Mouse (Mus musculus) forebrain, embryonic 11.5 days (tissue): ENCODE measurements around the gene Rangrf. TPM values are rescaled to one million over a fixed set of nuclear protein-coding genes. Genes with fewer than 3 reads are reported as not detected.
A peak's percentile ranks its signal among the peaks of the same experiment; 100 is the strongest.
"Not testable (repeated sequence)": the region's sequence is repeated elsewhere in the genome, so short reads cannot be mapped to it uniquely, and the experiment has no call there.

ENCODE experiments used
- ATAC-seq: fragments of 200-750 bp; cut with Nextera tagmentation; replicated peaks from 2 replicates; pipeline ENCODE4 v1.8.0; 2017; ENCODE audit warnings: moderate TSS enrichment; ENCODE audit not compliant: low FRiP score
- DNase-seq: peaks from one replicate; pipeline ENCODE4 v3.0.0-alpha.2; 2017; ENCODE audit warnings: low spot score
- H3K27ac ChIP-seq: fragments of 300-500 bp; sonication (generic); 2 replicates; pipeline ENCODE4 v1.5.1; 2014; ENCODE audit warnings: low read depth, low read length
- H3K27me3 ChIP-seq: fragments of 300-500 bp; sonication (generic); 2 replicates; pipeline ENCODE4 v1.6.1; 2014; ENCODE audit warnings: mild to moderate bottlenecking, low read length, mixed read lengths; ENCODE audit not compliant: control insufficient read depth, insufficient read depth
- H3K36me3 ChIP-seq: fragments of 300-500 bp; sonication (generic); 2 replicates; pipeline ENCODE4 v1.6.1; 2014; ENCODE audit warnings: mild to moderate bottlenecking, low read length, moderate library complexity, mixed read lengths; ENCODE audit not compliant: control insufficient read depth, insufficient read depth
- H3K4me1 ChIP-seq: fragments of 300-500 bp; sonication (generic); replicated peaks from 2 replicates; pipeline ENCODE4 v1.6.1; 2014; ENCODE audit warnings: low read length, mixed read lengths; ENCODE audit not compliant: control insufficient read depth, insufficient read depth
- H3K4me2 ChIP-seq: fragments of 300-500 bp; sonication (generic); 2 replicates; pipeline ENCODE4 v1.6.1; 2014; ENCODE audit warnings: low read depth, mild to moderate bottlenecking, low read length, moderate library complexity, mixed read lengths; ENCODE audit not compliant: severe bottlenecking
- H3K4me3 ChIP-seq: fragments of 300-500 bp; sonication (generic); 2 replicates; pipeline ENCODE4 v1.5.1; 2014; ENCODE audit warnings: low read depth, low read length
- H3K9ac ChIP-seq: fragments of 300-500 bp; sonication (generic); 2 replicates; pipeline ENCODE4 v1.6.1; 2014; ENCODE audit warnings: low read length
- H3K9me3 ChIP-seq: fragments of 300-500 bp; sonication (generic); 2 replicates; pipeline ENCODE4 v1.6.1; 2016; ENCODE audit warnings: low read length, mixed read lengths; ENCODE audit not compliant: control insufficient read depth
- WGBS: fragments of 180-500 bp; shearing (Covaris S2); extraction: QIAGEN DNeasy Blood & Tissue Kit; methylation state at CpG from one replicate; pipeline ENCODE4 v1.1.7; 2014; 5-methylcytosine and 5-hydroxymethylcytosine counted together
- polyA plus RNA-seq: library from polyadenylated mRNA; unstranded; fragments of >200 nt; fragmentation: Nextera tagmentation; extraction: Ambion mirVana; gene quantifications from 2 replicates; pipeline ENCODE4 v1.2.1, GENCODE M21; 2014

Rangrf gene
- polyA plus RNA-seq, 1 experiment from 2014 or later: 64.8 TPM

DNA sequence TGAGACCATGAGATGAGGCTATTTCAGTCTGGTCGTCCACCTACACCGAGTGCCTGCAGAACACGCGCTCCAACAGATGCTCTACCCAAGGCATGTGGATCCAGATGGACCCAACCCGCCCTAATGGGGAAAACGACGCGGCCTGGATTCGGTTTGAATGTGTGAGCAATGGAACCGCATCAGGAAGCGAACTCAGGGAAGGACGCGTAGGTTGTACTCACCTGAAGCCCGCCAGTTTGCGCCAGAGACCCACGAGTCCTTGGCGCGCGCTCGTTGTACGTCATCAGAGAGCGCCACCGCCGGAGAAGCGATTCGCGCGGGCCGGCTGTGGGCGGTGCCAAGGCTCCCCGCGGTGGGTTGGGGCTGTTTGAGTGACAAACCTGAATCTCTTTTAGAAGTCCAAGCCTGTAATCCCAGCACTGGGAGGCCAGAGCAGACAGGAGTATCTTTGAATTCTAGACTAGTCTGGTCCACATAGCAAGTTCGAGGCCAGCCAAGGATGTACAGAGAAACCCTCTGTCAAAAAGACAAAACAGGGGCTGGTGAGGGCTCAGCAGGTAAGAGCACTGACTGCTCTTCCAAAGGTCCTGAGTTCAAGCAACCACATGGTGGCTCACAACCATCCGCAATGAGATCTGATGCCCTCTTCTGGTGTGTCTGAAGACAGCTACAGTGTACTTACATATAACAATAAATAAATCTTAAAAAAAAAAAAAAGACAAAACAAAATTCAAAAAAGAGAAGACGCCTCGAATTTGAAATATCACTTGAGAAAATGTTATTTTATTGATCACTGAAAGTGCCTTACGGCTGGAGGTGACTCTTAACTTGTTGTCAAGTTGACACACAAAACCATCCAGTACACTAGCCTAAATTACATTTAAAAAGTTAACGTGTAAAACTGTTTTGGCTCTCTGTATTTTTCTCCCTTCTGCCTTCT, 33.5 kb upstream of the Rangrf start, which contains the start of gene Pfas:
TSS of gene Pfas (minus strand) at position 279 of the 940 bp plus-strand sequence.
- ATAC-seq (peak; percentile 80), DNase-seq (peak; percentile 98)
- H3K4me3 ChIP-seq: peak within 1 kb of the TSS; percentile 66
- H3K9me3 ChIP-seq: no peaks in the 10 kb centered on the region
- H3K36me3 ChIP-seq: no peaks in the 10 kb centered on the region
- 10% methylated on average over 38 of the region's 38 CpGs for WGBS
- no peaks in the 10 kb centered on the region for H3K27me3 ChIP-seq
- H3K4me2 ChIP-seq: peak within 1 kb of the TSS; percentile 58
- no peak within 1 kb of the TSS for H3K27ac ChIP-seq
- H3K9ac ChIP-seq: peak within 1 kb of the TSS; percentile 79
- peaks cover 5% of the 10 kb centered on the region; the same call in 1 of the 2 replicates for H3K4me1 ChIP-seq

DNA sequence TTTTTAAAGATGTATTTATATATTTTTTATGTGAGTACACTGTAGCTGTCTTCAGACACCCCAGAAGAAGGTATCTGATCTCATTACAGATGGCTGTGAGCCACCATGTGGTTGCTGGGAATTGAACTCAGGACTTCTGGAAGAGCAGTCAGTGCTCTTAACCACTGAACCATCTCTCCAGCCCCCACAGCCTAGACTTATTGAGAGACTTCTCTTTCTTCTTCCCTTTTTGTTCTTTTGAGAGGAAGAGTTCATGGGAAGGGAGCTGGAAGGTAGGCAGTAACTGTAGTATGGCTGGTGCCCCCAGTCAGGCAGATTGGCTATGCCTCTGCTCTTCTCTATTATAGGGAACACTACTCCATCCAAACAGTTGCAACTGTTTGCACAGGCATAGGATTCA, 31.6 kb upstream of the Rangrf start:
- not testable (repeated sequence) for H3K9ac ChIP-seq, H3K9me3 ChIP-seq, ATAC-seq, H3K4me3 ChIP-seq, H3K4me1 ChIP-seq, DNase-seq, H3K36me3 ChIP-seq, H3K4me2 ChIP-seq, H3K27me3 ChIP-seq, H3K27ac ChIP-seq

- DNase-seq (no peak), ATAC-seq (no peak)
- H3K4me1 ChIP-seq: peaks cover 4% of the 10 kb centered on the region; the same call in 1 of the 2 replicates
- no peak overlapping the region for H3K4me2 ChIP-seq
- H3K36me3 ChIP-seq: peaks cover 8% of the 10 kb centered on the region; the same call in 1 of the 2 replicates
- 91% methylated on average over 7 of the region's 7 CpGs for WGBS
- H3K27me3 ChIP-seq: no peaks in the 10 kb centered on the region
- no peak overlapping the region for H3K4me3 ChIP-seq
- no peaks in the 10 kb centered on the region for H3K9me3 ChIP-seq
- H3K27ac ChIP-seq: no peak overlapping the region
- H3K9ac ChIP-seq: no peak overlapping the region
These were observed 30.2 kb upstream of the Rangrf start for GRCm38 (mm10) chr11:69005193-69005592.

DNA sequence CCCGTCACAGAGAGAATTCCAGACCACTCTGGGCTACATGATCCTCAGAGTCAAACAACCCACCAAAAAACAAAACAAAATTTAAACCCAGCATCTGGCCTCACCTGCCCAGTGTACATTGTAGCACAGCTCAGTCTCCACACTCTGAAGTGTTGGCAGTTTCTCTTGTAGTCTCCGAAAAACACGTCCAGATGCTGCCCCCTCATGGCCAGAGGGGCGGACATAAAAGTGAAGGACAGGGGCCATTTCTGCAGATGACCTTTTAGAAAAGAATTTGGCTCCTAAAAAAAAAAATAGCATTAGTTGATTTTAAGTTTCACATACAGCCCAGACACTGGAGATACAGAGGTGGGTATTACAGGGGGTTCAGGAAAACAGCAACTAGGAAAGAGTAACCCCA, 28.6 kb upstream of the Rangrf start:
- H3K4me1 ChIP-seq: peaks cover 4% of the 10 kb centered on the region; the same call in 1 of the 2 replicates
- H3K27ac ChIP-seq: no peak overlapping the region
- 64% methylated on average over 4 of the region's 4 CpGs for WGBS
- no peak overlapping the region for H3K9ac ChIP-seq
- no peaks in the 10 kb centered on the region for H3K27me3 ChIP-seq
- no peak for DNase-seq
- no peak overlapping the region for H3K4me3 ChIP-seq
- no peaks in the 10 kb centered on the region for H3K9me3 ChIP-seq
- no peak overlapping the region for H3K4me2 ChIP-seq
- ATAC-seq: no peak
- peaks cover 14% of the 10 kb centered on the region; the same call in 1 of the 2 replicates for H3K36me3 ChIP-seq

- not testable (repeated sequence) for H3K27me3 ChIP-seq, H3K4me1 ChIP-seq, DNase-seq, ATAC-seq, H3K27ac ChIP-seq, H3K9ac ChIP-seq, H3K9me3 ChIP-seq, H3K4me2 ChIP-seq, H3K4me3 ChIP-seq
- WGBS: 94% methylated on average over 4 of the region's 4 CpGs
- H3K36me3 ChIP-seq: peaks cover 17% of the 10 kb centered on the region; the same call in 1 of the 2 replicates
These were observed 27.8 kb upstream of the Rangrf start for GRCm38 (mm10) chr11:69002782-69003181.

DNA sequence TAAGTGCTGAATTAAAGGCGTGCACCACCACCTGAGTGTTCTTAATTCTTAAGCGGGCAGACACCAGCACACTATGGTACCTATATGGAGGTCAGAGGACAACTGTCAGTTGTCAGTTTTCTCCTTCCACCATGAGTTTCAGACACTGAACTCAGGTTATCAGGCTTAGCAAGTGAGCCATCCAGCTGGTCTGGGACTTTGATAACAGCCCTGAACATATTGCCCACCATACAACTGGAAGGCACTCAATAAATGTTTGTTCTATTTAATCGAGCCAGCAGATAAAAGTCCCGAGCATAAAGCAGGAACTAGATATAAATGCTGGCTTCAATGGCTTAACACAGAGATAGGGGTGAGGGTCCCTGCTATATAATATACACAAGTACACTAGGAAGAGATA, 22.1 kb upstream of the Rangrf start:
- DNase-seq (no peak), ATAC-seq (no peak)
- Histone ChIP-seq H3K4me3 (no peak overlapping the region), H3K27ac (no peak overlapping the region), H3K27me3 (no peaks in the 10 kb centered on the region), H3K4me2 (no peak overlapping the region), H3K4me1 (no peaks in the 10 kb centered on the region), H3K9ac (no peak overlapping the region), H3K36me3 (peaks cover 34% of the 10 kb centered on the region), H3K9me3 (no peaks in the 10 kb centered on the region)
- WGBS: 94% methylated on average over 4 of the region's 4 CpGs

- H3K9ac ChIP-seq: no peak overlapping the region
- H3K4me2 ChIP-seq: no peak overlapping the region
- no peaks in the 10 kb centered on the region for H3K9me3 ChIP-seq
- no peak for DNase-seq
- H3K36me3 ChIP-seq: peaks cover 31% of the 10 kb centered on the region
- H3K4me3 ChIP-seq: no peak overlapping the region
- 93% methylated on average over 3 of the region's 3 CpGs for WGBS
- H3K4me1 ChIP-seq: no peaks in the 10 kb centered on the region
- no peak for ATAC-seq
- no peaks in the 10 kb centered on the region for H3K27me3 ChIP-seq
- H3K27ac ChIP-seq: no peak overlapping the region
These were observed 19.4 kb upstream of the Rangrf start for GRCm38 (mm10) chr11:68994377-68994776.

GRCm38 (mm10) chr11:68993122-68993521, 18.1 kb upstream of the Rangrf start:
- Histone ChIP-seq H3K9me3 (no peaks in the 10 kb centered on the region), H3K4me3 (no peak overlapping the region), H3K27me3 (no peaks in the 10 kb centered on the region), H3K4me1 (no peaks in the 10 kb centered on the region), H3K9ac (no peak overlapping the region), H3K36me3 (peaks cover 27% of the 10 kb centered on the region), H3K4me2 (no peak overlapping the region), H3K27ac (no peak overlapping the region)
- 89% methylated on average over 7 of the region's 7 CpGs for WGBS
- DNase-seq (no peak), ATAC-seq (no peak)
